Mouse (Mus musculus): ENCODE results near the gene Rffl.

Rffl gene

GRCm38 (mm10) chr11:82871031-82871446 lies at the start of gene Rffl:
Rffl (minus strand) TSS chr11:82871210.
- peak; percentile 91 for DNase-seq (ENCODE audit: low read depth, low spot score)

DNA sequence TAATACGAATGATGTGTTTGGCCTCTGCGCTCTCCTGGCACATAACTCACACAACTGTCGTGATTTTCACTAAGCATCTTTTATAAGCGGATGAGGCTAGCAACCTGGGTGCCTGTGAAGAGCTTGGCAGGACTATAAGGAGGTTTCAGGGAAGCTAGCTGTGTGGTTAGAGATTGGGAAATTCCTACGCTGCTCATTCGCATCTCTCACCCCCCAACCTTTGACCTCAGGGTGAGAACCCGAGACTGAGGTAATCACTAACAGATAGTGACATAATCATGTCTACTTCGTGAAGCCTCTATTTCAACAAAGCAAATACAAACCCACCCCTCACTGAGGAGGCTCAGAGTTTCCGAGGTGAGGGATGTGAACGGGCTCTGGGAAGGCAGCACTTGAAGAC lies 49.8 kb upstream of the Rffl start:
- no peak for DNase-seq (ENCODE audit: low read depth, low spot score)

GRCm38 (mm10) chr11:82914711-82915352 lies 43.8 kb upstream of the Rffl start:
- DNase-seq (ENCODE audit: low read depth, low spot score): peak; percentile 59

DNA sequence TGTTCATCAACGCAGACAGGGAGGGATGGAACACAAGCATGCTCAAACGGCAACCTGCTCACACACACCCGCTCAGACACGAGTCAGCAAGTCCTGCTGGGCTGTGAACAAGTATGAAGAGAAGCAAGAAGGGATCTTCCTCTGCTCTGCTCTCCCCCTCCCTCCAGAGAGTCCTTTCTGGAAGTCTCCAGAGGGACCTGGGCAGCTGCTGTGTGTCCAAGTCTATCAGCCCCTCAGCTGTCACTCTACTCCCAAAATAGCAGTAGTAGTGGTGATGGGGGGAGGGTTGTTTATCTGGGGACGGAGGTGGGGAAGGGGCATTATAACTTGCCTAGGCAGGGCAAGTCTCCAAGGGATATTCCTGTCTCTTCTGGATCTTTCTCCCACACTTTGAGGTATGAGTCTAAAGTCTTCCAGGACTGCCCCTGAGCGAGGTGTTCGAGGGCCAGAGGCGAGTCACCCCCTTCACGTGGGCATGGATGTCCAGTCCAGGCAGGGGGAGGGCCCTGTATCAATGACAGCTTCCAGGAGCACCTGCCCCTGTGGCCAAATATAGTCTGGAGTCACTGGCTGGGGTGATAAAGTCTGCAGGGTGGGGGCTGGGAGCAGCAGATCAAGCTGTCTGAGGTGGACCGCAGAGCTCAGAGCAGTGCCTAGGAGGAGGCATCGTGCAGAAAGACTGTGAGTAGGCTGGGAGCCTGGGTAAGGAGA lies 39.8 kb upstream of the Rffl start:
- DNase-seq (ENCODE audit: low read depth, low spot score): no peak

- DNase-seq (ENCODE audit: low read depth, low spot score): no peak
Observed at GRCm38 (mm10) chr11:82910250-82910649, 39.2 kb upstream of the Rffl start, which contains the start of gene Unc45b. Unc45b (plus strand) TSS chr11:82910550.

DNA sequence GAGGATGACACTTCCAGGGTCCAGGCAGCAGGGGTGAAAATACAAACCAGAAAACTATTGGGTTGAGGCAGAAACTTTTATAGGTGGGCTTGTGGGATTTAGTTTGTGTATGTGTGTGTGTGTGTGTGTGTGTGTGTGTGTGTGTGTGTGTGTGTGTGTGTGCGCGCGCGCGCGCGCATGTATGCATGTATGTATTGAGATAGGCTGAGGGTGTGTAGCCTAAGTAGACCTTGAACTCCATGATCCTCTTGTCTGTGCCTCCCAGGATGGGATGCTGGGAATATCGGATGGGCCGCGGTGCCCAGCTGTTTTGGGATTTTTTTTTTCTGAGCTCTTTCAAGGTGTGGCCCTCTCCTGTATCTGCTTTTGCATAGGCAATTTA lies 37.6 kb upstream of the Rffl start:
- DNase-seq (ENCODE audit: low read depth, low spot score): no peak

- DNase-seq (ENCODE audit: low read depth, low spot score): peak; percentile 78
Observed at GRCm38 (mm10) chr11:82907651-82908607, 36.9 kb upstream of the Rffl start, which contains the start of gene Nle1. Nle1 (minus strand) TSS chr11:82908411.

GRCm38 (mm10) chr11:82905816-82906215 lies 34.8 kb upstream of the Rffl start:
- DNase-seq (ENCODE audit: low read depth, low spot score): no peak

DNA sequence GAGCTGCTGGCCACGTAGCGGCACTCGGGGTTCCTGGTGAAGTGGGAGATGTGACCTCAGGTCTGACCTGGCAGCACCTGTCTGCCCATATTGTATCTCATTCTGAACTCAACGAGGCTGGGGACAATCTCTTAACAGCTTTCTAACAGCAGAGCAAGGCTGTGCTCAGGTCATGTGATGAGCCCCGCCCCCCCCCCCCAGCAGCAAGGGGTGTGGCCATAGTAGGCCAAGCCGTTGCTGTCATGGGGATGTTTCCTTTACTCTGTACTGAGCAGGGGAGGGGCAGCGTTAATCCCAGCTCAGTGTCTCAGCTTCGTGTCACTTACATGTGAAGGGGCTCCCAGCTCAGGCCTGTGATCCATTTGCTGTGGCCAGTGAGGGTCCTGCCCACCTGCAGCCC lies 33.9 kb upstream of the Rffl start:
- DNase-seq (ENCODE audit: low read depth, low spot score): no peak

GRCm38 (mm10) chr11:82901606-82902310 lies 30.7 kb upstream of the Rffl start:
- no peak for DNase-seq (ENCODE audit: low read depth, low spot score)

- no peak for DNase-seq (ENCODE audit: low read depth, low spot score)
Observed at GRCm38 (mm10) chr11:82899720-82900119, 28.7 kb upstream of the Rffl start.

DNA sequence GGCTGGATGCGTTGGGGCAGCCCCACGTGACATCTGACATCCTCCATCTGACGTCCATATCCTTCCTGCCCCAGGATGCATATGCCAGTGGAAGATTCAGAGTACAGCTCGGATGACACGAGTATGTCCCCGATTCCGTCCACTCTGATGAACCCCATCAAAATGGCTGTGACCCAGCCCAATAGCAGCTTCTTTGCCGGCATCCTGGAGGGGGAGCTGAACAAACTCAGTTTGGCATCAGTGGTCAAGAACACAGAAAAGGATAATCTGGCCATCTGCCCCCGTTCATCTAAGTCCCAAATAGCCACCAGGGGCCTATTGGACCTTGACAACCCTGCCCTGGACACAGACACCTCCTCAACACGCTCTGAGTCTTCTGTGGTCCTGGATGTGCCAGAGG lies 26.5 kb upstream of the Rffl start:
- no peak for DNase-seq (ENCODE audit: low read depth, low spot score)

GRCm38 (mm10) chr11:82891936-82892335 lies 20.9 kb upstream of the Rffl start, which contains the start of gene Fndc8:
Fndc8 (plus strand) TSS chr11:82892124.
- no peak for DNase-seq (ENCODE audit: low read depth, low spot score)

- DNase-seq (ENCODE audit: low read depth, low spot score): peak; percentile 91
Observed at GRCm38 (mm10) chr11:82890342-82890762, 19.3 kb upstream of the Rffl start, which contains the start of gene Rad51d. Rad51d (minus strand) TSS chr11:82890614.

- no peak for DNase-seq (ENCODE audit: low read depth, low spot score)
Observed at GRCm38 (mm10) chr11:82889524-82890341, 18.7 kb upstream of the Rffl start.

DNA sequence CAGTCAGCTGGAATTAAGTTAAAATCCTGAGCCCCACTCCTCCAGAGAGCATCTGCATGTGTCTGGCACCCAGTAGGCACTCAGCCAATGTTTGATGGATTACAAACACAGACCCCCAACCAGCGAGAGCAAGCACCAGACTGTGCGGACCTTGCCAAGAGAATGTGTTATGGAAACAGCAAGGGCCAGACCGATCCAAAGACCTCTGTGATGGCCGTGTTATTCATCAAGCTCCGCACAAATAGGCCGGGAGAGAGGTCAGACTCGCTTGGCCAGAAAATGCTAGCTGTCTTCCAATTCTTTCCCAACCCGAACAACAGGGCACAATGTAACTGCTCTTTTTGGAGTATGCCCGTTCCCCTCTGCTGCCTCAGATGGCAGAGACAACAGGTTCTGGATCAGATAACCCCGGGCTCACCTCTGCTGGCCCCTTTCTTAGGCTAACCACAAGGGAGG lies 17.5 kb upstream of the Rffl start:
- no peak for DNase-seq (ENCODE audit: low read depth, low spot score)

- no peak for DNase-seq (ENCODE audit: low read depth, low spot score)
Observed at GRCm38 (mm10) chr11:82886559-82886958, 15.5 kb upstream of the Rffl start.

DNA sequence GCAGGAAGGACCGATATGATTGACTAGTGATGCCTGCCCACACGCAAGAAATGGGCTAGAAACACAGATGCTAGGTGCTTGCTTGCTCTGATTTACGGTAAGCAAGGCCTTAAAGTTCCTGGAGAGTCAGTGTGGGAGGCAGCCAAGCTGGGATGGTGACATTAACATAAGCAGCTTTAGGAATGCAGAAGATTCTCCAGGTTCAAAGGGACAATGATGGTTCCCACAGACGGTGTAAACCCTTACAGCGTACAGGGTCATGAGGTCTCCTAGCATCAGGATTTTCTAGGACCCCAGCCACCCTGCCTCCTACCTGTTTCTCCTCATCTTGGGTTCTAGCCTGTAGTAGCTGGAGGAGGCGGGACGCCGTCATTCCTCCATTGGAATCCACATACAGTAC lies 12.2 kb upstream of the Rffl start:
- DNase-seq (ENCODE audit: low read depth, low spot score): no peak

DNA sequence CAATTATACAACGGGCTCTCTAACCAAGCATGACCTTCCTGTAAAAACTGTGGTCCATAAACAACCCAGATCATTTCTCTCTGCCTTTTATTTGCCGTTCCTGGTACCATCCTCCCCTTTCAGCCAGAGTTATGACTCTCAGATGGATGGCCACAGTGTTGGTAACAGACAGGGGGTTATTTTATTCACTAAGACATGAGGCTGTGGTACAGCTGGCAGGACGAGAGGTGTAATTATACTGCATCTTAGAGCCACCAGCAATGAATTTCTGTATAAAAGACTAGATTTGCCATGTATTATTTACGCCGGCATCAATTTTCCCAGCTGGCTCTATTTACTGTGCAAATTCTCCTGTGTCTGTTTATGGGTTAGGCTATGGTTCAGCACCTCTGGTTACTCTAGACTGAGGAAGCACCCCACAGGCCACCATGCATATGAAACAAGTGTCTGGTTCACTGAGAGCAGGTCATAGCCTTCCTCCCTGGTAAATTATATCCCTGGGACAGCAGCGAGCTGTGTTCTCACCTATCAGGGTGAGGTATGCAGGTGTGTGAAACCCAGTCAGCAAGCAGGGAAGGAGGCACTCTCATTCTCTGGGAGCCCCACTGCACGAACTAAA lies 6.8 kb upstream of the Rffl start:
- DNase-seq (ENCODE audit: low read depth, low spot score): no peak

GRCm38 (mm10) chr11:82875631-82876030 lies 4.6 kb upstream of the Rffl start:
- DNase-seq (ENCODE audit: low read depth, low spot score): no peak

Data from WW6 (cell line).